Mouse (Mus musculus) B cell, adult 2 months (primary cell): ENCODE measurements around the gene Ltbr.
"Not testable (repeated sequence)": the region's sequence is repeated elsewhere in the genome, so short reads cannot be mapped to it uniquely, and the experiment has no call there.

ENCODE experiments used
- DNase-seq, 2 experiments: peaks; one replicate each; pipeline ENCODE4 v3.0.0; 2022

Ltbr gene

DNA sequence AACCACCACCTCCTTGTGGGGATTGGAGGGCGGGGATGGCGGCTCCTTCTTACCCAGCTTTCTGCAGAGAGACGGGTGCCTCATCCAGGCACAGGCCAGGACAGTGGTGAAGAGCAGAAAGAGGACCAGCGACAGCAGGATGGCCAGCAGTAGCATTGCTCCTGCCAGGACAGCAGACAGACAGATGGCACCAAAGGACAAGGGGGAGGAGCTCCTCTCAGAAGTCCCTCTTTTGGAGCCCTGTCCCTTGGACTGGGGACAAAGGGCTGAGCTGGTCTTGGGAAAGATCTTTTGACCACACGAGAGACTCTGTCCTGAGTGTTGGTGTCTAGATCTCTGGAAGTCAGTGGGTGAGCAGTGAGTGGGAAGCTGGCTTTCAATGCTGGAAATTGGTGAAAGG is 4.3 kb downstream of the Ltbr start:
- DNase-seq, result no peak

DNA sequence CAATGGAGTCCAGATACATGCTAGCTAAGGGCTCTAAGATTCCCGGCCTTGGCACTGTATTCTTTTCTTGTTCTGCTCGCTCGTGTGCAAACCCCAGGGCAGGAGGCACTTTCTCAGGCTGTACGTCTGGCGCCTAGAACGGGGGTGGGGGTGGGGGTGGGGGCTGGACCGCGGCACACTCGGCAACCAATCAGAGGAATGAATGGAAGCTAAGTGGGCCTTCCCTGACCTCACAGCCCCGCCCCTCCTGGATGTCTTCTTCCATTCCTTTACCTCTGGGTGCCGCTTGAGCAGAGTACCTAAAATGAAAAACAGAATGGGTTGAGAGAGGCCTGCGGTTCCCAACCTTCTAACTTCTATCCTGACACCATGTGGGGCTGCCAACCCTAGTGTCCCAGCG is 4.8 kb downstream of the Ltbr start:
- no peak for DNase-seq

DNA sequence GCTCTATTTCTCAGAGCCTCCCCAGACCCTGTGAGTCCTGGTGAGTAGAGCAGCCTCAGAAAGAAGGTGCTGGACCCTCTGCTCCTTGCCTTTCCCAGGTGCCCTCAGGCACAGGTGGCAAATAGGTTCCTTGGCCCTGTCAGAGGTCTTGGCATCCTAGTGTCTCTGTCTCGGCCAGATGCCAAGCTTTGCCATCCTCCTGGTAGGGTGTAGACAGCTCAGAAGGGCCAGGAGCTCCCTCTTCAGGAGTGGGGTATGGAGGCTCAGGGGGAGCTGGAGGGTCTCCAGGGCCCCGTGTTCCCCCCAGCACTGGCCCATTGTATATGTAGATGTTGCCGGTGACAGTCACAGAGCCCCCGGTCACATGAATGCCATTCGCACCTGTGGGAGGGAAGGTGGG is 6.6 kb downstream of the Ltbr start:
- no peak for DNase-seq

DNA sequence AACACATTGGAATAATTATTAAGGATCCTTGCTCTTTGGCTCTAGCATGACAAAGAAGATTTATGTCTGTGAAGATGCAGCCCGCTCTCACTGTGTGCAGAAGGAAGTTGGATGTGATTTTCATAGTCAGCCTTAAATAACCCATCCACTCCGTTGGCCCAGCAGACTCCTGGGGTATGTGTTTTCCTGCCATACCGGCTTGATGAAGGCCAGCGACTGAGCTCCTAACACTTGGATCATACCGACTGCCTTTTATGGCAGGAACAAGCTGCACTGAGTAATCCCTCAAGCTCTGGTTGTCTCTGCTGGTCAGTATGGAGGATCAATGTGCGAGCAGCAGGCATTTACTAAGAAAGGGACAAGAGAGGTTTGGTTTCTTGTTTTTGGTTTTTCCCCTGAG is 8.2 kb downstream of the Ltbr start:
- no peak for DNase-seq

DNA sequence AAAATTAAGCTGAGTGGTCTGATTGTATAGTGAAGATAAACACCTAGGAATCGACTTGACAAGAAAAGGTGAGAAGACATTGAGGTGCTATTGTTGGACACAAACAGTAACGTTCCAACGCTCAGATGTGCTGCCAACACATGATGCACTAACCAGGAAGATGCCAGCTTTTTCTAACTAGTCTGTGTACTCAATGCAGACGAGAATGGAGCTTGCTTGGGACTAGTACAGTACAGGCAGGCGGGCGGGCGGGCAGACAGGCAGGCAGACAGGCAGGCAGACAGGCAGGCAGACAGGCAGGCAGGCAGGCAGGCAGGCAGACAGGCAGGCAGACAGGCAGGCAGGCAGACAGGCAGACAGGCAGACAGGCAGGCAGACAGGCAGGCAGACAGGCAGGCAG is 9.3 kb downstream of the Ltbr start:
- not testable (repeated sequence) for DNase-seq

DNA sequence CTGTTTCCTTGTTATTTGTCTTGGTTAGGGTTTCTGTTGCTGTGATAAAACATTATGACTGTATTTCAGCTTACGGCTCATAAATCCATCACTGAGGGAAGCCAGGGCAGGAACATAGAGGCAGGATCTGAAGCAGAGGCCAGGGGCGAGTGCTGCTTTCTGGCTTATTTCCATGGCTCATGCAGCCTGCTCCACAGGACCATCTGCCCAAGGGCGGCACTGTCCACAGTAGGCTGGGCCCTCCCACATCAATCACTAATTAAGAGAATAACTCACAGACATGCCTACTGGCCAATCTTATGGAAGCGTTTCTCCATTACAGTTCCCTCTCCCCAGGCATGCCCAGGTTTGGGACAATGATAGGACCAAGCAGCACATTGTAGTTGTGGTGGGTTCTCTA is 10.4 kb downstream of the Ltbr start:
- DNase-seq, result no peak

DNA sequence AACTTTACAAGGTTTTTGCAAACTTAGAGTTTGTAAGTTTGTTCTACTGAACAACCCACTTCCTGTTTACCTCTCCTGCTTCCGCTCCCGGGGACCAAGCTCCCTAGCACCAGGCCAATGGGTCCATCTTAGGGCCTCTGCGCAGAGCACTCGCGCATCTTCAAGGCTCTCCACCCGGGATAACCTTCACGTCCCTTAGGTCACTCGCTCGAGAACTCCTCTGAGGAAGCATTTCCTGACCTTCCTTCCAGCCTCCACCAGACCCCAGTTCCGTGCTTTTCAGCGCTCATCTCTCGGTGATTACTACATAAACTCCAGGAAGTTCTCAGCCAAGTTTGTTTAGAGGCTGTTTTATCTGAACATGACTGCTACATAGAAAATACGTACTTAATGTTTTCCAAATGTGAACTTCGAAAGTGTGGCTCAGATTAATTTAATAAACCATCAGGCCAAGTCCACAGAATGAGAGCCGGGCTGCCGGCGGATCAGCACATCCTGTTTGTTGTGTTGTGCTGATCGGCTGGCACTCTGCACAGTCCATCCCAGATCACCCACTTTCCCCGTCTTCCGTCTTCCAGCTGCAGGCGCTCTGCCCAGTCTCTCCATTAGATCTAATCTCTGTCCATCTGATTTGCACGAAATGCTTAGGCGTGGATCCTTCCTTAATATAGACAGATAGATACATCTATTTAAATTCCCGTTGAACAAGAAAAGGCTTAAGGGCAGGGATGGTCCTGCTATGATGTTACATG is 11.3 kb downstream of the Ltbr start:
- no peak for DNase-seq

DNA sequence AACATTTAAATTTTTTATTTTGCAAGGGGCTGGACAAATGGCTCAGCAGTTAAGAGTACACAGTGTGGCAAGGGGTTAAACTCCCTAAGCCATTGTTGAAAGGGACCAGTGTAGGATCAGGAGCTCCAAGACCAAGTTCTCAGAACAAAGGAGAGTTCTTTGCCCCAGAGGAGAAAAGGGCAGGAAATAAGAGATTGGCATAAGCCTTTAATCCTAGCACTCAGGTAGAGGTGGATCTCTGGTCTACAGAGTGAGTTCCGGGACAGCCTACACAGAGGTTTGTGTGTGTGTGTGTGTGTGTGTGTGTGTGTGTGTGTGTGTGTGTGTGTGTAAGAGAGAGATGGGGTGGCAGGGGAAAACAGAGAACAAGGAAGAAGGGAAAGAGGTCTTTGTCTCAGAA is 12.7 kb downstream of the Ltbr start:
- no peak for DNase-seq

DNA sequence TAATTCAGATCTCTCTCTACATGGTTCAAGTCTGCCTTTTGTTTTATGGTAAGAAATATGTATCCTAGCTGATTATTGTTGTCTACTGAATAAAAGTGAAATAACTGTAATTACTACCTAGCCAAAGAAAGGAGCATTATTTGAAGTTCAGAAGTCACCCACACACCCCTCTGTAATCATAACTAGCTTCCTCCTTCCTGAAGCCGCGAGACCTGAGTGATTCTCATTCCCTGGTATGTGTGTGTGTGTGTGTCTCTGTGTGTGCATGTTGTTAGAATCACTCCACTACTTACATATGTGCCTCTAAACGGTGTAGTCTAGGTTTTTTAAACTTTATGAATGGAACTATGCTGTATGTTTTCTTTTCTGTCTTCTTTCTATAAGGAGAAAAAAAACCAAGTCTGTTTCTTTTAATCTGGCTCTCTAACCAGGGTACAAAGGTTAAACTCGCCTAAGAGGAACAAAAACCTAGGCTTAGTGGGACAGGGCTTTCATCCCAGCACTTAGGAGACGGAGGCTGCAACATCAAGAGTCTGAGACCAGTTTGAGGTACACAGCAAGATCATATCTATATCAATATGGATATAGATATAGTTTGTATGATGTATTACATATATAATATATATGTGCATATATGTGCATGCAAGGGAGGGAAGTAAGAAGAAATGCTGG is 16.4 kb downstream of the Ltbr start:
- no peak for DNase-seq

DNA sequence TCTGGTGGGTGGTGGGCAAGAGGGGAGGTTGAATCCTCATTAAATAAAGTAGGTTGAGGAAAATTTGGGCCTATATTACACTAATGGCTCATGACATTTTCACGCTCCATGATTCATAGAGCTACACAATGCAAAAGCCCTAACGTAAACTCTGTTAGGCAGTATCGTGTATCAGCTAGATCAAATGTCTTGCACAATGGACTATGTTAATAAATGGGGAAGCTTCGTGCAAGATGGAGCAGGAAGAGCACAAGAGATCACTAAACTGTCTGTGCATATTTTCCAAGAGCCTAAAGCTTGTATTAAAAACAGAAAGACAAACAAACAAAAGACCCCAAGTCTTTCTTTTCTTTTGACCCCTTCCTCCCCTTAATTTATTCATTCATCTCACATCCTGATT is 19.6 kb downstream of the Ltbr start:
- DNase-seq, result no peak

DNA sequence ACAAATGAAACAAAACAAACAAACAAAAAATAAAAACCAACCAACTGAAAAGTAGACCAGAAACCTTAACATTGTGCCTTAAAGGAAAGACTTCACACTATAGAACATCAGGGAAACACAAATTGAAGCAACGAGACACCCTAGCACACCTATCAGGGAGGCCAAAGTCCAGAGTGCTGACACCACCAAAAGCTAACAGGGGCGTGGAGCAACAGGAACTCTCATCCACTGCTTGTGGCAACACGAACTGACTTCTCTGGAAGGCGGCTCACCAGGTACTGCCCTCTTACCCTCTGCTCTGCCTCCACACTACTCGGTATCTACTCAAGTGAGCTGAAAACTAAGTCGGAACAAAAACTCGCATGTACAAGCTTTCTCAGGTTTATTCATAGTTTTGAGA is 21.4 kb downstream of the Ltbr start:
- no peak for DNase-seq

DNA sequence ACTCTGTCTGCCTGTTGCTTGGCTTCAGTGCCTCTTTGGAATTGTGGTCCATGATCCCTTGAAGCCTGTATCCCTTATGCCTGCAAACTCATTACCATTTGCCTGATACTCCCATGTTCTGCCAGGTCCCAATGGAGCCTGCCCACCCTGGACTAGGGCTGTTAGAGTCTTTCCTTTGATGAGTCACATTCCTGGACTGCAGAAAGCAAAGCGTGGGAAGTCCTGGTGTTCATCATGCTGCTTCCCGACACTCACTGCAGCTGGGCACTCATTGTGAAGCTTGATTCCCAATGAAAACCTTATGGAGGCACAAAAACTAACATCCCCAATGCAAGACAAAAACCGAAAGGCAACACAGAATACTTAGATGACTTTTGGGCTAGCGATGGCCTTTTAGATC is 22.4 kb downstream of the Ltbr start:
- no peak for DNase-seq

DNA sequence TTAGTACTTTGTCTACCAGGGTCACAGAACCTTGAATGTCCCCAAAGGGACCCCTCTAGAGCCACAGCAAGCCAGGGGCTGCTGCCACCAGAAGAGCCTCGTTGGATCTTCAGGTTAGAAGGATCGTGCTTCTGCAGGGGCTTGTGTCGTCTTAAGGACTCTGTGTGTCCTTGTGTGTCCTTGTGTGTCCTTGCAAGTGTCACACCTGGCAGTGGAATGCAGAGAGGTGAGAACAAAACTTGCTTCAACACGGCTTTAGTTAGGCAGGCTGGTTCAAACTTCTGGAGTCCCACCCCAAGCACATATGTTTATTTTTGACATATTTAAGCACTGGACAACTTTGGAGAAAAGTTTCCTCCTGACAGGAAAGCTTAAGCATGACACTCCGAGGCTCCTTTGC is 25.0 kb downstream of the Ltbr start:
- no peak for DNase-seq

DNA sequence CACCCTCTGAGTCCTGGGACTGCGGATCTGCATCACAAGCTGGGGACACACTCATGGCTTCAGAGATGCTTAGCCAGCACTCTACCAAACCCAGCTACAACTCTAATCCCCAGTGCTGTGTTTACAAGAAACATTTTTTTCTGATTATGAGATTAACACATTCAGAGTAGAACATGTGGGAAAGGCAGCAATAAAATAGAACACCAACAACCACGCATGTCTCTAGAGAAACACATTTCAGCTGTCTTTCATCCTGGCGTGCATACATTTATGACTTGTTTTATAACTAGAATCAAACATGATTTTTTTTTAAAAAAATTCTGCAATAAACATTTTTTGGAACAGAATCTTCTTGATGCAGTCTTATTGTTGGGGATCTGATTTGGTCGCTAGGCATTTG is 26.7 kb downstream of the Ltbr start:
- no peak for DNase-seq

DNA sequence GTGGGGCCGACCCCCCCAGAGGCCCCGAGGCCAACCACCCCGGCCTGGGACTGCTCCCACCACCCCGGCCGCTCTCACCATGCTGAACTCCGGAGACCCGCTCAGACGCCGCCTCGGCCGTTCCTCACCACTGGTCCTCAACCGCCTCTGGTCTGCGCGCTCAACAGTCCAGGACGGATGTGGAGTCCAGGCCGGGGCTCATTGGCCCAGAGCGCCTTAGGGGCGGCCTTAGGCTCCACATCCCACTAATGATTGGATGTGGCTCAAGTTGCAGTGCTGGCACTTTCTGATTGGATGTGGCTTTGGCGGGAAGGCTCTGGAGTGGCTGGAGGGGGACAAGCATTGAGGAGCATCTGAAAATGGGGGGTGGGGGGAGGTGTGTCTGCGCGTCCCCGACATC is 27.8 kb downstream of the Ltbr start, which contains the start of gene Tuba3a:
Gene Tuba3a, minus strand, starts transcription at position 153 of the 400 bp plus-strand sequence.
- no peak for DNase-seq

DNA sequence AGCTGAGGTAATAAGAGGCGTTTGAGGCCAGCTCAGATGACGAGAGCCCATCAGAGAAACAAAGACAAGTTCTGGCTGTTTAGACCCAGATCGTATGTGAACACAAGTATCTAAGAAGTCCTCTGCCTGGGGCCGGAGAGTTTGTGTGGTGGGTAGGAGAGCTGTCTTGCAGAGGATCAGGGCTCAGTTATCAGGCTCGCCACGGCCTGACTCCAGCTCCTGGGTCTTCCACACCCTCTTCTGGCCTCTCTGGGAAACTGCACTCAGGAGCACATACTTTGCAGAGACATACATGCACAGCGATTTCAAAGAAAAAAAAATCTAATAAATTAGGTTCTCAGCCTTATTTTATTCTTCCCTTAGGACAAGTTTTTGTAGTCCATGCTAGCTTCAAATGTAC is 28.9 kb downstream of the Ltbr start:
- DNase-seq, result no peak

DNA sequence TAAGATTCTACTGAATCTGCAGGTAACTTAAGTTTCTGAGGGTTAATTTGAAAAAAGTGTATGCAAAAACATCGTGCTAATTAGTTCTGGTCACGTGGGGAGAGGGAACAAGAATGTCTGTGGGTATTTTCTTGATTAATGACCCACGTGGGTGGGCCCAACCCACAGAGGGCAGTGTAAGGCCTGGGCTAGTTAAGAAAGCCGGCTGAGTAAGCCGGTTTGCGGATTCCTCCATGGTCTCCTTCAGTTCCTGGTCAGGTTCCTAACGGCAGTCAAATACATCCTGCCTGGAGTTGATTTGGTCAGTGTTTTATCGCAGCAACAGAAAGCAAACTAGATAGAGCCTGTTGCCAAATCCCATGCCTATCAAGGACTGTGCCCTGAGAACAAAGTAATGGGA is 29.4 kb downstream of the Ltbr start:
- DNase-seq, result no peak

DNA sequence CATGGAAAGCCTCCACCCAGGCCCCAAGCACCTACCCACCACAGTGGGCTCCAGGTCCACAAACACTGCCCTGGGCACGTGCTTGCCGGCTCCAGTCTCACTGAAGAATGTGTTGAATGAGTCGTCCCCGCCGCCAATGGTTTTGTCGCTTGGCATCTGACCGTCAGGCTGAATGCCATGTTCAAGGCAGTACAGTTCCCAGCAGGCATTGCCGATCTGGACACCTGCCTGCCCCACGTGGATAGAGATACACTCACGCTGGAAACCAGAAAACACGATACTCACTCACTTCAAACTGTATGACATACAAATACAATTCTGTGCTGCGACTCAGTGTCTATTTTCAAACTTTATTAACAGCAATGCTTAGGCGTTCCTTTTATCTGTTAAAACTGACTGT is 31.0 kb downstream of the Ltbr start:
- DNase-seq, result not testable (repeated sequence)

DNA sequence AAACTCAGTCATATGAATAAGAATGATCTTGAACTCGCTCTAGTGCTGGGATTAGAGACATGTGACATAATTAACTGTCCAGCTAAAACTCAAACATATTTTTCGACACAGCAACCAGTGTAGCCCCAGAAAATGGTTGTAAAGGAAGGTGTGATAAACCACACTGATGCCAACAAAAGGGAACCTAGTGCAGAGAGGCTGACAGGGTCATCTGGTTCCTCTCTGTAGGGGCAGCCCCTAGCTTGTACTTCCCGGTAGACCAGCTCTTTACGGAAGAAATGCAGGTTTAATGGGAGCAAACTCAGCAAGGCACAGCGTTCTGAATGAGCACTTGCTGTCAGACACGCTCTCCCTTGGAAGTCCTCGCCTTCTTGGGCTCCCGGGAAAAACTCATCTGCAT is 34.0 kb downstream of the Ltbr start:
- peak in 1 of 2 experiments; percentile 14 for DNase-seq

DNA sequence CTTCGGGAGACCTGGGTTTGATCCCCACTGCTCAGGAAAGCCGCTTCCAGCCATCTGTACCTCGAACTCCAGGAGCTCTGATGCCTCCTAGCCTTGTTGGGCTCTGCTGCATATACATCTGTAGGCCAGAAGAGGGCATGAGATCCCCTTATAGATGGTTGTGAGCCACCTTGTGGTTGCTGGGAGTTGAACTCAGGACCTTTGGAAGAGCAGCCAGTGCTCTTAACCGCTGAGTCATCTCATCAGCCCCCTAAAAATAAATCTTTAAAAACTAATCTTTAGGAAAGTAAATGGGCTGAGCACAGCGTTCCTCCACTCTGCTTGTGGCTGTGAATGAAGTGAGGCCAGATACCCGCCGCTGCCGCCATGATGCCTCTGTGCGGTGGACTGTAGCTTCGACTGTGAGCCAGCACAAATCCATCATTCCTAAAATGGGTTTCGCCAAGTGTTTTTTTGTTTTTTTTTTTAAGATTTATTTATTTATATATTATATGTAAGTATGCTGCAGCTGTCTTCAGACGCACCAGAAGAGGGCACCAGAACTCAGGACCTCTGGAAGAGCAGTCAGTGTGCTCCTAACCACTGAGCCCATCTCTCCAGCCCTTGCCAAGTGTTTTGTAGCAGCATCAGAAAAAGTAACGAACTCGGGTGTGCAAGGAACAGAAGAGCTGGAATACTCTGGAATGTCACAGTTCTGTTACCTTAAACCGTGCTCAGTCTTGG is 38.7 kb downstream of the Ltbr start:
- DNase-seq, result peak; percentile 21 to 27

DNA sequence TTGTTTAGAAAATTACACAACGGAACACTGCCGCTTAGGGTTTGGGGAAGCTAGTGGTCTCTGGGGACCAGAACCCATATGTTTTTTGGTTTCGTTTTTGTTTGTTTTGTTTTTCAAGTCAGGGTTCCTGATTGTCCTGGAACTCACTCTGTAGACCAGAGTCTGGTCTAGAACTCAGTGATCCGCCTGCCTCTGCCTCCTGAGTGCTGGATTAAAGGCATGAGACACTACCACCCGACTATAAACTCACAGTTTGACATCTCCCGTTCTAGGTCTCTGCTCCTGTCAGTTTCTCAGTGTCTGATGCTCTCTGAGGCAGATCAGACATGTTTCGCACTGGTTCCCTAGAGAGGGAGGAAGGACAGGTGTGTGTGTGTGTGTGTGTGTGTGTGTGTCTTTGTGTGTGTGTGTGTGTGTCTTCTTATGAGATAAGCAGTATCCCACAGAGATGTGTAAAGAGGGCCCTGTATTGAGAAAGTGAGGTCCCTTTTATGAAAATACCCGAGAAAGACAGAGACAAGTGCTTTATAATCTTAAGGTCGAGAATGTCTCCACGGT is 41.4 kb downstream of the Ltbr start:
- no peak for DNase-seq

DNA sequence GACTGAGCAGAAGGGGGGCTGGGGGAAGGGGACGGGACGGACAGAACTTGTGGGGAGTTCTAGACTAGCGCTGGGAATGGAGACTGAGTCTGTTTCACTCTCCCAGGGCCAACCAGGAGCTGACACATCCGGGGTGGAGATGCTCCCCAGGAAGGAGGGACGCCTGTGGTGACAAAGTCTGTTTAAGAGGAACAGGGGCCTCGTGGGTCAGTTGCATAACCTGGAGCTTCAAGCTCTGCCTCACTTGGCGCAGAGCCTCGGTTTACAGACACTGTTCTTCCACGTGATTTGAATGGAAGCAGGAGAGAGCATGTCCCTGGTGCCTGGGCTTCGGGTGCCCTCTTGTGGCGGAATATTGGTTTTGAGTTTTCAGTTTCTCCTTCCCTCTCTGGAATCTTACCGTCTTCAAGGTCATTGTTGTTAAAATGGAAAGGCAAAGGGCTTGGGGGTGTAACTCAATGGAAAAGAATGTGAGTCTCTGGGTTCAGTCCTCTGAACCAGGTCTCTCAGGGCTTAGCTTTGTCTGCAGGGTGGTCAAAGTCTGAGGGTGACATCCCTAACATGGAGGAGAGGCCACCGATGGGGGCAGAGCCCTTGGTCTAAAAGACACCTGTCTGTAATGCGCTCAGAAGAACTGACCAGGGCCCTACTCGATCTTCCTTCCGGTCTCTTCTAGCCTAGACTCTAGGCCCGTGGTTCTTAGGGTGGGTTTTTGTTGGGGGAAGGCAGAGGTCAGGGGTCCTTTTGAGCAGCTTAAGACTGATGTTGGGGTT is 42.0 kb downstream of the Ltbr start:
- peak; percentile 89 to 92 for DNase-seq

DNA sequence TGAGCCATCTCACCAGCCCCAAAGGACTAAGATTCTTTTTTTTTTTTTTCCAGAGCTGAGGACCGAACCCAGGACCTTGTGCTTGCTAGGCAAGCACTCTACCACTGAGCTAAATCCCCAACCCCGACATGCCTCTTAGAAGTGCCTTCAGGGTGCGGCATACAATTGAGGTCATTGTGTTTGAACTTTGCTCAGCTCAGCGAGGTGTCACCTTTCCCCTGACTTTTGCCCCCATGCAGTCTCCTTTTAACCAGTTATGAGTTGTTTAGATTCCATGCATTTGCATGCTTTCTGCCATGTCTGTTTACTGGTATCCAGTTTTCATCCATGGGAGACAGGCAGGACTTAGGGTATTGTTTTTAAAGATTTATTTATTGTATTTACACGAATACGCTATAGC is 44.9 kb downstream of the Ltbr start:
- DNase-seq, result no peak
